Mouse (Mus musculus): ENCODE measurements around the gene Zfp629. TPM values are rescaled to one million over a fixed set of nuclear protein-coding genes. Genes with fewer than 3 reads are reported as not detected.
A peak's percentile ranks its signal among the peaks of the same experiment; 100 is the strongest.

Zfp629 gene
- polyA plus RNA-seq, 1 experiment, result 33.1 TPM

DNA sequence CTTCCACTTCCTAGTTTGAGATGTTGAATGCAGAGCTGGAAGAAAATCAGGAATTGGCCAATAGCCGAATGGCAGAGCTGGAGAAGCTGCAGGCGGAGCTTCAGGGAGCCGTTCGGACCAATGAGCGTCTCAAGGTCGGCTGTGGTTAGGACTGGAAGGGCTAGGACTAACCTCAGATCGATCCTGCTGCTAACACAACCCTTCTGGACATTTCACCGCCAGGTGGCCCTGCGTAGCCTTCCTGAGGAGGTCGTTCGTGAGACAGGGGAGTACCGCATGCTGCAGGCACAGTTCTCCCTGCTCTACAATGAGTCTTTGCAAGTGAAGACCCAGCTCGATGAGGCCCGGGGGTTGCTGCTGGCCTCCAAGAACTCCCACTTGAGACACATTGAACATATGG lies 23.0 kb downstream of the Zfp629 start:
- Histone ChIP-seq H3K27me3 (ENCODE audit: control insufficient read depth, insufficient read depth, low read length) (no peaks in the 10 kb centered on the region), H3K27ac (ENCODE audit: control insufficient read depth, insufficient read depth, low read length) (no peak overlapping the region), H3K4me1 (replicated peaks; ENCODE audit: control insufficient read depth, insufficient read depth, low read length) (peaks cover 13% of the 10 kb centered on the region), H3K4me3 (ENCODE audit: control insufficient read depth, insufficient read depth, low read length) (no peak overlapping the region), H3K36me3 (ENCODE audit: control insufficient read depth, insufficient read depth, low read length) (peaks cover 73% of the 10 kb centered on the region)
- no peak for TF ChIP-seq POLR2A (IDR thresholded peaks at IDR 0.05; ENCODE audit: control insufficient read depth, extremely low read depth, insufficient read depth, low read length, poor library complexity)
- TF ChIP-seq CTCF (IDR thresholded peaks at IDR 0.05; ENCODE audit: borderline replicate concordance, control insufficient read depth, extremely low read depth, insufficient read depth, low read length, poor library complexity), result no peak
- DNase-seq, result no peak
- WGBS, result 97% methylated on average over 14 of the region's 14 CpGs

DNA sequence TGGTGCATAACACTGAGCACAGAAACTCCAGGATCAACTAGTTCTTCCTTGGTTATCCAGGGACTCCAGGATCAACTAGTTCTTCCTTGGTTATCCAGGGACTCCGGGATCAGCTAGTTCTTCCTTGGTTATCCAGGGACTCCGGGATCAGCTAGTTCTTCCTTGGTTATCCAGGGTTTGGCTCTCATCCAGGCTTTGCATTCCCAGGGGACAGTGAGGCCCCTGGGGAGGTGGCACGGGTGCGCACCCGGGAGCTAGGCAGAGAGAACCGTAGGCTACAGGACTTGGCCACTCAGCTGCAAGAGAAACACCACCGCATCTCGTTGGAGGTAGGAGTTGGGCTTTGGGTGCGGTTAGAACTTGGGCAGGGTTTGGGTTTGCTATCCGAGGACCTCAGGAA lies 24.5 kb downstream of the Zfp629 start:
- Histone ChIP-seq H3K27ac (ENCODE audit: control insufficient read depth, insufficient read depth, low read length) (no peak overlapping the region), H3K27me3 (ENCODE audit: control insufficient read depth, insufficient read depth, low read length) (no peaks in the 10 kb centered on the region), H3K4me3 (ENCODE audit: control insufficient read depth, insufficient read depth, low read length) (no peak overlapping the region), H3K36me3 (ENCODE audit: control insufficient read depth, insufficient read depth, low read length) (peaks cover 58% of the 10 kb centered on the region), H3K4me1 (replicated peaks; ENCODE audit: control insufficient read depth, insufficient read depth, low read length) (peaks cover 13% of the 10 kb centered on the region)
- no peak for TF ChIP-seq CTCF (IDR thresholded peaks at IDR 0.05; ENCODE audit: borderline replicate concordance, control insufficient read depth, extremely low read depth, insufficient read depth, low read length, poor library complexity)
- TF ChIP-seq POLR2A (IDR thresholded peaks at IDR 0.05; ENCODE audit: control insufficient read depth, extremely low read depth, insufficient read depth, low read length, poor library complexity), result no peak
- WGBS, result 95% methylated on average over 10 of the region's 10 CpGs
- DNase-seq, result no peak

DNA sequence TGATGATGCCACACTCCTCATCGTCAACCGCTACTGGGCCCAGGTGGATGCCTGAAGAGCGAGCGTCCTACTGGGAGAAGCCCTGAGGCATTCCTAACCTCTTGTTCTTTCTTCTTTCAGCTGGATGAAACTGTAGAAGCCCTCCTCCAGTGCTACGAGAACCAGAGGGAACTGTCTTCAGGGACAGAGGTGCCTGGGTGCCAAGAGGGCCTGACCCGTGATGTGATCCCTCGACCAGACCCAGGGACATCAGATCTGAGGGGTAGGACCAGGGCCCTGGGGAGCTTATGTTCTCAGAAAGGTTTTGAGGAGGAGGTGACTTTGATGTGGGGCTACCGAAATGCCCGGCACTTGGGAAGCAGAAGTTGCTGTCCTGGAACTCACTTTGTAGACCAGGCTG lies 26.0 kb downstream of the Zfp629 start:
- no peaks in the 10 kb centered on the region for H3K27me3 ChIP-seq (ENCODE audit: control insufficient read depth, insufficient read depth, low read length)
- 95% methylated on average over 9 of the region's 9 CpGs for WGBS
- no peak overlapping the region for H3K27ac ChIP-seq (ENCODE audit: control insufficient read depth, insufficient read depth, low read length)
- no peak for DNase-seq
- H3K4me3 ChIP-seq (ENCODE audit: control insufficient read depth, insufficient read depth, low read length), result no peak overlapping the region
- TF ChIP-seq POLR2A (IDR thresholded peaks at IDR 0.05; ENCODE audit: control insufficient read depth, extremely low read depth, insufficient read depth, low read length, poor library complexity) (no peak), CTCF (IDR thresholded peaks at IDR 0.05; ENCODE audit: borderline replicate concordance, control insufficient read depth, extremely low read depth, insufficient read depth, low read length, poor library complexity) (no peak)
- peaks cover 13% of the 10 kb centered on the region for H3K4me1 ChIP-seq (replicated peaks; ENCODE audit: control insufficient read depth, insufficient read depth, low read length)
- H3K36me3 ChIP-seq (ENCODE audit: control insufficient read depth, insufficient read depth, low read length), result peaks cover 43% of the 10 kb centered on the region

DNA sequence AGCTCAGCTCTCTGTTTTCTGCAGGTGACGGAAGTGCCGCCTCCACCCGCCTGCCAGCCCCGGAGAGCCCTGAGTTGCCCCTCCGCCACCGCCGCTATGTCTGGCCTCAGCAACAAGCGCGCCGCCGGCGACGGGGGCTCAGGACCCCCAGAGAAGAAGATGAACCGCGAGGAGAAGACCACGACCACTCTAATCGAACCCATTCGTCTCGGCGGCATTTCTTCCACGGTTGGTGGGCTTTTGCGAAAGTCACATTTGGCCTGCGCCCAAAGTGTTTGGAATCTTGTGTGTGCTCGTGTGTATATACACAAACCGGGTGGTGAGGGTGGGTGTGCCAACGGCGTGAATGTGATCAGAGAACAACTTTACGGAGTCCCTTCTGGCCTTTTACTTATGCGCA lies 26.7 kb downstream of the Zfp629 start:
- H3K27me3 ChIP-seq (ENCODE audit: control insufficient read depth, insufficient read depth, low read length), result no peaks in the 10 kb centered on the region
- H3K4me1 ChIP-seq (replicated peaks; ENCODE audit: control insufficient read depth, insufficient read depth, low read length), result peaks cover 13% of the 10 kb centered on the region
- no peak for DNase-seq
- H3K4me3 ChIP-seq (ENCODE audit: control insufficient read depth, insufficient read depth, low read length), result peak overlapping the region; percentile 98
- TF ChIP-seq POLR2A (IDR thresholded peaks at IDR 0.05; ENCODE audit: control insufficient read depth, extremely low read depth, insufficient read depth, low read length, poor library complexity) (0 out of 2 replicates have a peak, but pooled peaks have one; percentile 7), CTCF (IDR thresholded peaks at IDR 0.05; ENCODE audit: borderline replicate concordance, control insufficient read depth, extremely low read depth, insufficient read depth, low read length, poor library complexity) (no peak)
- peaks cover 37% of the 10 kb centered on the region for H3K36me3 ChIP-seq (ENCODE audit: control insufficient read depth, insufficient read depth, low read length)
- H3K27ac ChIP-seq (ENCODE audit: control insufficient read depth, insufficient read depth, low read length), result peak overlapping the region; percentile 42; the same call in 1 of the 2 replicates
- WGBS, result 4% methylated on average over 29 of the region's 29 CpGs

DNA sequence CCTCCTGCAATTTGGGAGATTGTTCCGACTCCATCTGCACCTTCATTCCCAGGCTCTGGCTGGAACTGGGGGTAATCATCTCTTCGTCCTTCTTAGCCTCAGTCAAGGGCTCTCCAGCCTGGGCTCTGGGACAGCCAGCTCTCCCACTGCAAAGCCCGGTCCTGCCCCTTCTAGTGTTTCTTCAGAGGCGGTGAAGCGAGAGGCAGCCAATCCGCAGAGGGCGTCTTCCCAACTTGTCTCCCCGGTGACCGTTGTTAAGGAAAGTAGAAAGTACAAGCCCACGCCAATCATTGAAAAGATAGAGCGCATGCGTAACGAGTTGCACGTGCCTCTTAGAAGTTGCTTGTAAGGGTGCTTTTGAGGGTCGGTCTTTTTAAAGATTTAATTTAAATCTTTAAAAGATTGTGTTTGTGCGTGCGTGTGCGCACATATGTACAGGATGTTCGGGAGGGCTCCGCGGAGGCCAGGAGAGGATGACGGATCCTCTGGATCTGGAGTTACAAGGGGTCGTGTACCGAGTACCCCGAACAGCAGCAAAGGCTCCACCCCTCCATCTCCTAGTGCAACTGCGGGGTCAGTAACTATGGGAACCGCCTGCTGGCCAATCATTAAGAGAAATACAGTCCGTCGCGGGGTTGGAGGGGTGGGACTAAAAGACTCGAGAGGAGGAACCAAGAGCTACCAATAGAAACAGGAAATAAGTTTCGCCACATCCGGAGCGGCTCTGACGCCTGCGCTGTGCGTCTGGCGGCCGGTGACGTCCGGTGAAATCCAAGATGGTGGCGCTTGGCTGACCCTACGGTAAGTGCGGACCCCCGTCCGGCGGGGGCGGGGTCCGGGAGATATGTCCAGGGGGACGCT lies 27.4 kb downstream of the Zfp629 start, which contains the start of the genes Ccdc189 and Rnf40:
TSS of gene Ccdc189 (minus strand) at position 585 of the 861 bp plus-strand sequence.
TSS of gene Rnf40 (plus strand) at position 757 of the 861 bp plus-strand sequence.
- H3K36me3 ChIP-seq (ENCODE audit: control insufficient read depth, insufficient read depth, low read length), result peaks cover 36% of the 10 kb centered on the region
- peak; percentile 89 for DNase-seq
- peak within 1 kb of the TSS; percentile 53; the same call in 1 of the 2 replicates for H3K27ac ChIP-seq (ENCODE audit: control insufficient read depth, insufficient read depth, low read length)
- H3K27me3 ChIP-seq (ENCODE audit: control insufficient read depth, insufficient read depth, low read length), result no peaks in the 10 kb centered on the region
- TF ChIP-seq POLR2A (IDR thresholded peaks at IDR 0.05; ENCODE audit: control insufficient read depth, extremely low read depth, insufficient read depth, low read length, poor library complexity) (peak; percentile 76; the same call in 1 of the 2 replicates), CTCF (IDR thresholded peaks at IDR 0.05; ENCODE audit: borderline replicate concordance, control insufficient read depth, extremely low read depth, insufficient read depth, low read length, poor library complexity) (no peak)
- H3K4me3 ChIP-seq (ENCODE audit: control insufficient read depth, insufficient read depth, low read length), result peak within 1 kb of the TSS; percentile 98
- WGBS, result under 1% methylated on average over 50 of the region's 50 CpGs
- peaks cover 13% of the 10 kb centered on the region for H3K4me1 ChIP-seq (replicated peaks; ENCODE audit: control insufficient read depth, insufficient read depth, low read length)

DNA sequence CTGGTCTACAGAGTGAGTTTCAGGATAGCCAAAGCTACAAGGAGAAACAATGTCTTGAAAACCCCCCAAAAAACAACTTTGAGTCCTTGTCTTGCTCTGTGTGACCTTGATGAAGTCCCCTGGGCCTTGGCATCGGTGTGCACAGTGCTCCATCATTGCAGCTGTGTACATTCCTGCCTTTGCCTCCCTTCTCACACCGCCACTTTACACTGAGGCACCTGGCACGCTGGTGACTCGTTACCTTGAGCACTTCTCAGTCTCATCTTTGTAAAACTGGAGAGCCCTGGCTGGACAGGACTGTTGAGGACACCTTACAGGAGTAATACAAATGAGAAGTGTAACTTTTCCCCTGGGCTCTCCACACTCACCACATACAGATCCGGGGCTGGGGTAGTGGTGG lies 28.4 kb downstream of the Zfp629 start:
- Histone ChIP-seq H3K4me3 (ENCODE audit: control insufficient read depth, insufficient read depth, low read length) (no peak overlapping the region), H3K36me3 (ENCODE audit: control insufficient read depth, insufficient read depth, low read length) (peaks cover 37% of the 10 kb centered on the region), H3K27me3 (ENCODE audit: control insufficient read depth, insufficient read depth, low read length) (no peaks in the 10 kb centered on the region), H3K4me1 (replicated peaks; ENCODE audit: control insufficient read depth, insufficient read depth, low read length) (peaks cover 13% of the 10 kb centered on the region), H3K27ac (ENCODE audit: control insufficient read depth, insufficient read depth, low read length) (no peak overlapping the region)
- 70% methylated on average over 5 of the region's 5 CpGs for WGBS
- TF ChIP-seq CTCF (IDR thresholded peaks at IDR 0.05; ENCODE audit: borderline replicate concordance, control insufficient read depth, extremely low read depth, insufficient read depth, low read length, poor library complexity) (no peak), POLR2A (IDR thresholded peaks at IDR 0.05; ENCODE audit: control insufficient read depth, extremely low read depth, insufficient read depth, low read length, poor library complexity) (no peak)
- DNase-seq, result no peak
